Mouse (Mus musculus) spleen, adult 2 months (tissue): Measurements from ENCODE around the gene Sgcd.
"Not testable (repeated sequence)": the region's sequence is repeated elsewhere in the genome, so short reads cannot be mapped to it uniquely, and the experiment has no call there.

Experiments
- CTCF ChIP-seq: fragments of 200-500 bp; IDR thresholded peaks from 2 replicates; pipeline ENCODE4 v1.5.1; 2011; ENCODE audit warnings: mild to moderate bottlenecking, inconsistent platforms; ENCODE audit not compliant: insufficient read depth, insufficient read length, insufficient replicate concordance; ENCODE audit errors: extremely low read depth
- POLR2A ChIP-seq: fragments of 200-500 bp; IDR thresholded peaks from 2 replicates; pipeline ENCODE4 v1.6.1; 2011; ENCODE audit warnings: low read depth, low read length, inconsistent platforms

- not testable (repeated sequence) for TF ChIP-seq CTCF, POLR2A
Measured at GRCm38 (mm10) chr11:47460700-47461099, 528.1 kb downstream of the Sgcd start.
